Mouse (Mus musculus) large intestine, adult 2 months (tissue): ENCODE results near the gene Tmem135. TPM values are rescaled to one million over a fixed set of nuclear protein-coding genes. Genes with fewer than 3 reads are reported as not detected.

Source experiments
- DNase-seq: peaks from one replicate; pipeline ENCODE4 v3.0.0-alpha.2; 2012; ENCODE audit warnings: low read depth, low spot score
- WGBS: fragments of 180-500 bp; shearing (Covaris S2); methylation state at CpG from one replicate; pipeline ENCODE4 v1.1.7; 2018; 5-methylcytosine and 5-hydroxymethylcytosine counted together
- polyA plus RNA-seq: library from polyadenylated mRNA; depleted of rRNA; stranded (reverse); fragments of >200 nt; gene quantifications from 2 replicates; pipeline ENCODE4 v1.2.3, GENCODE M21; 2012

Tmem135 gene
- polyA plus RNA-seq, 1 experiment: 7.5 TPM

- WGBS: 73% methylated on average over 4 of the region's 4 CpGs
- no peak for DNase-seq
Measured at GRCm38 (mm10) chr7:89392388-89392787, 11.6 kb downstream of the Tmem135 start.

DNA sequence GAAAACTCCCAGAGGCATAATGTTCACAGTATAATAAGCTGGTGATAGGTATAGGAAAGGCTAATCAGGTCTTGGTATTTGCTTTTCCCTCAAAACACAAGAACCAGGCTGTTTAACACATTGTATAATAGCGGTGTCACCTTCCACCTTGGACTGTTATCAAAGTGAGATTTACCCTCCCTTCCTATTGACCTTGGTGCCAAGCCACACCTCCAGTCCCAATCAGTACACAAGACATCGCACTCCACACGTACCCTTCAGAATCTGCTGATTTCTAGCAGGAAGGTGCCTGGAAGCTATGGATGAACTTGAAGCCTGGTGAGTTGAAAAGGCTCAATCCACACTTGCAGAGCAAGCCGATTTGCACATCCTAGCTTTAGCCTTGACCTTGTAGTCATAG lies 12.2 kb downstream of the Tmem135 start:
- DNase-seq: no peak
- WGBS: 27% methylated on average over 4 of the region's 4 CpGs

GRCm38 (mm10) chr7:89391281-89391680 lies 12.7 kb downstream of the Tmem135 start:
- WGBS: 71% methylated on average over 3 of the region's 3 CpGs
- DNase-seq: no peak

DNA sequence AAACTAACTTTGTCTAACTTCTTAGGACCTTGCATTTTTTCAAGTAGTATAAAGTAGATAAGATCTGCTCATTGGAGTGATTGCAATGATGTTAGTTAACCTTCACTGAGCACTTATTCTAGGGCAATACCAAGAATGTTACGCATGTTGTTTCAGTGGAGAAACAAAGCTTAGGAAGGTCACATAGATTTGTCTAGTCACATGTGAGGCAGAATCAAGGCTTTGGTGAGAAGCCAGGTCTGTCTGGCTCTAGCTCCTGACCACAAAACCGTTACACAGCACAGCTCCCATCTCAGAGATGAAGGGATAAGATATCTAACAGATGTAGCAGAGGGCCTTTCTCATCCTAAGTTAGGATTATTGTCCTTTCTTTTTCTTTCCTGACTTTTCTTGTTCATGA lies 13.4 kb downstream of the Tmem135 start:
- no peak for DNase-seq
- WGBS: 75% methylated on average over 2 of the region's 2 CpGs

GRCm38 (mm10) chr7:89388981-89389380 lies 15.0 kb downstream of the Tmem135 start:
- no peak for DNase-seq

GRCm38 (mm10) chr7:89382892-89383291 lies 21.1 kb downstream of the Tmem135 start:
- no peak for DNase-seq
- WGBS: 92% methylated on average over 3 of the region's 3 CpGs

More at GRCm38 (mm10) chr7:89388981-89389380, 15.0 kb downstream of the Tmem135 start:
- WGBS: 84% methylated on average over 3 of the region's 3 CpGs

DNA sequence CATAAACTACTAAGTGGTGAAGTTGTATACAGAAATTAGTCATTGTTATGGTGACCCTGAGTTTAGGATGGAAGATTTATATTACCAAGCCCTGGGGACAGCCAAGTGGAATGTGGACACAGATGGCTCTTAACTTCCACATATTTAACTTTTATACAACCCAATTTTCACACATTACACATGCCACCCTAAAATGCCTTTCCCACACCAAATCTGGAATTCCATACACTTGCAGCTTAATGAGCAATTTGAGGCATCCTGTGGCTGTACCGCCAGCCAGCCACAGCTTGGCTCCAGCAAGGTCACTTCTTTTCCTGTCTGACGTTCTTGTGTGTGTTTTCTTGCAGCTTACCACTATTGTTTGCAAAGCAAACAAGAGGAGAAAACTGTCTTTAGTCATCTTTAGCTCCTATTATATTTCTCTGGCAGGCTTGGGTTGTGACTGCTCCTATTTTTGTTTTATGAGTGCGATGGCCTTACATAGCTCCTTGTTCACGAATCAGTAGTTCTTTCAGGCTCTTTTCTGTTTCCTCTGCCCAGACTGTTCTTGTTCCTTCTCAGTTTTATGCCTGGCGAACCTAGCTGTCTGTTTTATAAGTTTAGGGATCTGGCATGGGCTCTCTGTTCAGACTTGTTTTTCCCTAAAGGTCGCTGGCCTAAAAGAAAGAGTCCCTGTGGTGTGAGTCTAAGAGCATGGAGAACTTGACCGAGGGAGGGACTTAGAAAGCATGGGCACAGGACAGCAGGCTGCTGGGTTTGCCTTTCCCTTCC lies 22.9 kb downstream of the Tmem135 start:
- WGBS: 18% methylated on average over 7 of the region's 7 CpGs
- no peak for DNase-seq

- no peak for DNase-seq
- 75% methylated on average over 6 of the region's 6 CpGs for WGBS
Measured at GRCm38 (mm10) chr7:89371623-89372295, 32.3 kb downstream of the Tmem135 start.

- WGBS: 0% methylated on average over 1 of the region's 1 CpGs
- no peak for DNase-seq
Measured at GRCm38 (mm10) chr7:89370917-89371316, 33.1 kb downstream of the Tmem135 start.

- WGBS: 72% methylated on average over 1 of the region's 1 CpGs
- DNase-seq: no peak
Measured at GRCm38 (mm10) chr7:89370086-89370485, 33.9 kb downstream of the Tmem135 start.

- DNase-seq: no peak
- 69% methylated on average over 3 of the region's 3 CpGs for WGBS
Measured at GRCm38 (mm10) chr7:89367643-89368042, 36.4 kb downstream of the Tmem135 start.

GRCm38 (mm10) chr7:89365135-89365880 lies 38.7 kb downstream of the Tmem135 start:
- 33% methylated on average over 10 of the region's 10 CpGs for WGBS
- DNase-seq: peak; percentile 35

DNA sequence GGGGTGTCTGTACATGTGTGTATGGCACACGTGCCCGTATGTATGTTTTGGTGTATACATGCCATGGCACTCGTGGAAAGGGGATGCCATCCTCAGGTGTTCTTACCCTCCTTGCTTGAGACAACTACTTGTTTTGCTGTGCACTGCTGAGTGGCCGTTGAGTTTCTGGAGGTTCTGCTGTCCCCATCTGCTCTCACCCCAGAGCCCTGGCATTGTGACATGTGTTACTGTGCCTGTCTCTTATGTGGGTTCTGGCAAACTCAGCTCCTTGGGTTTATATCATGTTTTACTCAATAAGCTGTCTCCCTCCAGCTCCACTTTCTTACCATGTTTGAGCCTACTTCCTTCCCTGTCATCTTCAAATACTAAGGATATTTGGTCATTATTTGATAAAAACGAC lies 40.0 kb downstream of the Tmem135 start:
- WGBS: 89% methylated on average over 5 of the region's 5 CpGs
- DNase-seq: no peak

- DNase-seq: no peak
- 47% methylated on average over 4 of the region's 4 CpGs for WGBS
Measured at GRCm38 (mm10) chr7:89356307-89356706, 47.7 kb downstream of the Tmem135 start.

- WGBS: 64% methylated on average over 8 of the region's 8 CpGs
- DNase-seq: no peak
Measured at GRCm38 (mm10) chr7:89355519-89356255, 48.3 kb downstream of the Tmem135 start.

- no peak for DNase-seq
Measured at GRCm38 (mm10) chr7:89342021-89342420, 62.0 kb downstream of the Tmem135 start.

DNA sequence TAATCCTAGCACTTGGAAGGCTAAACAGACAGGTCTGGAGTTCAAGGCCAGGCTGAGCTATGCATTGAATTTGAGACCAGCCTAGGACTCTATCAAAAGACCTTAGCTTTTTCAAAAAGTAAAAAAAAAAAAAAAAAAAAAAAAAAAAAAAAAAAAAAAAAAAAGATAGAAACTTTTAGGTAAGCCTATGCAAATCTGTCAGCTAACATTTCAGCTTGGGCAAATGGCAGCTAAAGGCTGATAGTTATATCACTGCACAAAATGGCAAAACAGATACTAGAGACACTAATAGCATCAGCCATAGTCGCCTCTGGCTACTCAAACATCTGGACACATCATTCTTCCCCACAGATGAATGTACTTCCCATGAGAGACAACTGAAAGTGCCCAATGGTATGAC lies 64.2 kb downstream of the Tmem135 start:
- WGBS: 98% methylated on average over 1 of the region's 1 CpGs
- DNase-seq: no peak

- no peak for DNase-seq
Measured at GRCm38 (mm10) chr7:89339142-89339435, 64.9 kb downstream of the Tmem135 start.

GRCm38 (mm10) chr7:89338350-89339141 lies 65.5 kb downstream of the Tmem135 start:
- WGBS: under 1% methylated on average over 57 of the region's 57 CpGs
- DNase-seq: peak; percentile 66
